Mouse (Mus musculus): ENCODE results near the gene Tbc1d16. TPM values are rescaled to one million over a fixed set of nuclear protein-coding genes. Genes with fewer than 3 reads are reported as not detected.

The Tbc1d16 gene
- polyA plus RNA-seq, 1 experiment from 2014 or later: 17.4 TPM

DNA sequence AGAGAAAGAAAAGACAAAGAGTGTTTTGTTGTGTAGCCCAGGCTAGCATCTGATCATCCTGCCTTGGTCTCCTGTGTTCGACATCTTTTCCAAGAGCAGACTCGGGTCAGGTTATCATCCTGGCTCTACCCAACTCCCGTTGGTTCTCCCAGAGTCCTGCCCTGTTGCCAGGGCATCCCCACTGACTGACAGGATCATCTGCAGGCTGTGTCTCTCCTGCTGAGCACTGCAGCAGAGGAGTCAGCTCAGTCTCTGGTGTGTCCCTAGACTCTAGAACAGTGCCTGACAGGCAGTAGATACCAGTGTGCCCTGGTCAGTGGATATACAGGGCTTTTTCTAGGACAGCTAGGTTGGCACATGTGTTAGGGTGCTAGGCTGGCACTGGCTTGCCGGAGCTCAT is 130.1 kb downstream of the Tbc1d16 start:
- ATAC-seq (no peak), DNase-seq (ENCODE audit: low read depth, low spot score) (no peak)
- ChIA-PET CTCF (no interaction called here), POLR2A (no interaction called here)
- in situ Hi-C loops (cut with MboI; ENCODE audit: low pct_unique_long_range_greater_than_20kb): no loop called here
- no peak for TF ChIP-seq CTCF (IDR thresholded peaks at IDR 0.05)
- no peaks in the 10 kb centered on the region for H3K27me3 ChIP-seq

DNA sequence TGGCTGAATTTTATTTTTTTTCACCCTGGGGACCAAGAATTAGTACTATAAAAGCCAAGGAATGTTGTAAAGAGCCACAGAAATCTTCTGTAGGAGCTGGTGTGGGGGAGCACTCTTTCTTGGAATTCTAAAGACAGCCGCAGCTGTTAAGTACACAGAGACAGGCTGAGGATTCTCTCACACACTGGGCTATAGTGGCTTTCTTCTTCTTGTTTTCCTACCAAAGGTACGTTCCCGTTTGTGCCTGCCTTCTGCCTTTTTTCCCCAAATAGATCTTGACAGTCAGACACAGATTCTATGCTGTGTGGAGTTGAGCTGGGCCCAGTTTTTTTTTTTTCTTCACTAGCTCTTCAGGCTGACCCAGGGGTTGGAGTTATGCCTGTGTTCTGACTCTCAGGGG is 132.9 kb downstream of the Tbc1d16 start:
- CTCF ChIA-PET: no interaction called here
- in situ Hi-C loops (cut with MboI; ENCODE audit: low pct_unique_long_range_greater_than_20kb): no loop called here
- no peak for ATAC-seq

DNA sequence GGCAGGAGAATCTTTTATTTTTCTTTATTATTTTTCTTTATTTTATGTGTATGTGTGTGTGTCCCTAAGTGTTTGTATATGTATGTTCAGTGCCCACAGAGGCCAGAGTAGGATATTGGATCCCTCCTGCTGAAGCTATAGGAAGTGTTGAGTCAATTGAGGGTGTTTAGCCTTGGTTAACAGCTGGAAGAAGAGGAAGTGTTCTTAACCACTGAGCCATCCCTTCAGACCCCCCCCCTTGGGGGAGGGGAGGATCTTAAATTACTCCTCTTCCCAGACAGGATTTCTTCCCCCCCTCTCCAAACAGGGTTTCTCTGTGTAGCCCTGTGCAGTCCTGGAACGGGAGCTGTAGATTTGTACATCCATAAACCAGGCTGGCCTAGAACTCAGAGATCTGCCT is 135.0 kb downstream of the Tbc1d16 start:
- DNase-seq (ENCODE audit: low read depth, low spot score): no peak
- no peak for TF ChIP-seq CTCF (IDR thresholded peaks at IDR 0.05)
- POLR2A ChIA-PET: interaction anchor here (0.6 to 1.5 kb wide), 2 partner anchors 9 to 16 kb away, joined by 3 to 10 read pairs; no protein-coding TSS in a partner anchor
- CTCF ChIA-PET: interaction anchor here (1.5 to 2.1 kb wide), 2 partner anchors 8 to 95 kb away, joined by 5 to 7 read pairs; no protein-coding TSS in a partner anchor
- in situ Hi-C loops (cut with MboI; ENCODE audit: low pct_unique_long_range_greater_than_20kb): loop anchor here (5.0 kb wide), 1 partner anchor 94 kb away; no protein-coding TSS in a partner anchor
- no peak for ATAC-seq
- H3K27me3 ChIP-seq: no peaks in the 10 kb centered on the region

More for the DNA sequence above, 132.9 kb downstream of the Tbc1d16 start:
- no peak for TF ChIP-seq CTCF (IDR thresholded peaks at IDR 0.05)
- no peak for DNase-seq (ENCODE audit: low read depth, low spot score)
- no peaks in the 10 kb centered on the region for H3K27me3 ChIP-seq
- POLR2A ChIA-PET: no interaction called here

Other genes starting within 250 kb of the Tbc1d16 start
- not detected for gene Enpp7, start 240.3 kb downstream of the Tbc1d16 start, polyA plus RNA-seq (2021)
- gene Cbx2, start 205.5 kb downstream of the Tbc1d16 start, polyA plus RNA-seq (2021): 9.3 TPM
- 14.6 TPM for gene Cbx8, start 187.5 kb downstream of the Tbc1d16 start, polyA plus RNA-seq (2021)
- gene Cbx4, start 142.3 kb downstream of the Tbc1d16 start, polyA plus RNA-seq (2021): 22.0 TPM
- gene Ccdc40, start 73 bp upstream of the Tbc1d16 start, polyA plus RNA-seq (2021): 0.13 TPM
- 263 TPM for gene Gaa, start 39.4 kb upstream of the Tbc1d16 start, polyA plus RNA-seq (2021)
- gene Eif4a3, start 71.6 kb upstream of the Tbc1d16 start, polyA plus RNA-seq (2021): 147 TPM
- 0.26 TPM for gene Card14, start 79.3 kb upstream of the Tbc1d16 start, polyA plus RNA-seq (2021)
- gene Sgsh, start 127.0 kb upstream of the Tbc1d16 start, polyA plus RNA-seq (2021): 25.0 TPM
- 16.3 TPM for gene Slc26a11, start 127.1 kb upstream of the Tbc1d16 start, polyA plus RNA-seq (2021)
- gene Rnf213, start 164.6 kb upstream of the Tbc1d16 start, polyA plus RNA-seq (2021): 20.5 TPM